Mouse (Mus musculus) liver, adult (tissue): ENCODE results near the gene H2-T22.
A peak's percentile ranks its signal among the peaks of the same experiment; 100 is the strongest.

Source experiments
- GATA4 ChIP-seq: IDR thresholded peaks from 2 replicates; pipeline ENCODE4 v1.6.1; 2014; ENCODE audit warnings: mild to moderate bottlenecking, low read length; ENCODE audit not compliant: insufficient replicate concordance

H2-T22 gene

GRCm38 (mm10) chr17:36022098-36022497, 20.4 kb downstream of the H2-T22 start:
- TF ChIP-seq GATA4, result no peak

- TF ChIP-seq GATA4, result no peak
These were observed 21.2 kb downstream of the H2-T22 start for GRCm38 (mm10) chr17:36021309-36021708.

- peak; percentile 89 for TF ChIP-seq GATA4
These were observed 22.1 kb downstream of the H2-T22 start, which contains the start of gene H2-T24 for GRCm38 (mm10) chr17:36020191-36021073. Gene H2-T24, minus strand, starts transcription at chr17:36020560.

- no peak for TF ChIP-seq GATA4
These were observed 23.0 kb downstream of the H2-T22 start for GRCm38 (mm10) chr17:36019519-36019918.

- TF ChIP-seq GATA4, result peak; percentile 92
These were observed 23.6 kb downstream of the H2-T22 start for GRCm38 (mm10) chr17:36018979-36019378.

GRCm38 (mm10) chr17:36017046-36017445, 25.5 kb downstream of the H2-T22 start:
- no peak for TF ChIP-seq GATA4

GRCm38 (mm10) chr17:36014977-36015376, 27.6 kb downstream of the H2-T22 start:
- no peak for TF ChIP-seq GATA4

- no peak for TF ChIP-seq GATA4
These were observed 39.2 kb downstream of the H2-T22 start for GRCm38 (mm10) chr17:36003331-36003730.

GRCm38 (mm10) chr17:36001966-36002365, 40.6 kb downstream of the H2-T22 start:
- no peak for TF ChIP-seq GATA4

- TF ChIP-seq GATA4, result no peak
These were observed 41.2 kb downstream of the H2-T22 start for GRCm38 (mm10) chr17:36001121-36001897.

GRCm38 (mm10) chr17:36000349-36000748, 42.2 kb downstream of the H2-T22 start:
- no peak for TF ChIP-seq GATA4

GRCm38 (mm10) chr17:35999356-35999755, 43.2 kb downstream of the H2-T22 start:
- no peak for TF ChIP-seq GATA4

GRCm38 (mm10) chr17:35998545-35999305, 43.8 kb downstream of the H2-T22 start:
- no peak for TF ChIP-seq GATA4

- TF ChIP-seq GATA4, result peak; percentile 63; the same call in 1 of the 2 replicates
These were observed 44.6 kb downstream of the H2-T22 start for GRCm38 (mm10) chr17:35997713-35998510.
